Mouse (Mus musculus) small intestine, adult 2 months (tissue): ENCODE measurements around the gene Exo5.

Experiments
- CTCF ChIP-seq: fragments of 200-500 bp; IDR thresholded peaks from 2 replicates; pipeline ENCODE4 v1.5.1; 2012; ENCODE audit warnings: low read depth, mild to moderate bottlenecking, control low read depth, inconsistent platforms, low read length, moderate library complexity, mixed read lengths; ENCODE audit not compliant: insufficient replicate concordance, insufficient read length; ENCODE audit errors: extremely low read depth
- POLR2A ChIP-seq: fragments of 200-500 bp; IDR thresholded peaks from 2 replicates; pipeline ENCODE4 v1.6.1; 2012; ENCODE audit warnings: low read depth, mild to moderate bottlenecking, control low read depth, inconsistent platforms, low read length, moderate library complexity

DNA sequence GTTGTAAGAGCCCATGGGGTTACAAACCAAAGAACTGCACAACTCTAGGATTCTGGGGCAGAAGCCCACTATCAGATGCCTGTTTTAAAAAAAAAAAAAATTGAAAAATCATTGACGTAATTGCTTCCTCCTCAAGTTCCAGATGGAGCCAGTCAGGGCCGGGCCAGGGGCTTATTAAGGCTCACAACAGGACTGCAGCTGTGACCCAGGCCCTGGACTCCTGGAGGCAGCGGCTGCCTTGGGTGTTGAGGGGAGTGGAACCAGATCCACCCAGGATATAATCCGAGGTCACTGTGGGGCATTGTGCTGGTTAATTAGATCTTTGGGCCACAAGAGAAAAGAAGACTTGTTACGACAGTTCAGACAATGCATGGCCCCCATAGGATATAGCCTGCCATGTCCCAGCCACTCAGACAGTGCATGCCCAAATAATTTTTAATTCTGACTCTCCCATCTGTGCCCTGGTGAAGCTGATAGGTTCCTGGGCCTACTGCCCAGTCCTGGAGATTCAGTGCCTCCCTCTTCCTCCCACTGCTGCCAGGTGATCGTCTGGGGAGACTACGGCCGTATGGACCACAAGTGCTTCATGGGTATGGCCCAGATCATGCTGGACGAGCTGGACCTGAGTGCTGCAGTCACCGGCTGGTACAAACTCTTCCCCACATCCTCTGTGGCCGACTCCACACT is 33.9 kb downstream of the Exo5 start:
- TF ChIP-seq CTCF (no peak), POLR2A (no peak)
